Mouse (Mus musculus) kidney, postnatal 4 days (tissue): Measurements from ENCODE around the gene Kcna1.

ENCODE experiments used
- DNase-seq, 2 experiments: peaks; one replicate each; pipeline ENCODE4 v3.0.0; 2021; ENCODE audit warnings: mixed read lengths in 2 of 2

Gene Kcna1

GRCm38 (mm10) chr6:126595805-126596629 lies 50.2 kb downstream of the Kcna1 start:
- no peak for DNase-seq

- no peak for DNase-seq
Measured at GRCm38 (mm10) chr6:126595130-126595529, 51.1 kb downstream of the Kcna1 start.

- DNase-seq: no peak
Measured at GRCm38 (mm10) chr6:126594365-126594764, 51.8 kb downstream of the Kcna1 start.

GRCm38 (mm10) chr6:126593336-126593735 lies 52.8 kb downstream of the Kcna1 start:
- no peak for DNase-seq
